Mouse (Mus musculus): ENCODE data around the gene Gm20422.

GRCm38 (mm10) chr8:69775149-69775534 lies 456 bp upstream of the Gm20422 start:
- TF ChIP-seq CTCF (IDR thresholded peaks at IDR 0.05; ENCODE audit: extremely low read depth, insufficient read depth, low read length) (no peak), POLR2A (IDR thresholded peaks at IDR 0.05; ENCODE audit: extremely low read depth, insufficient read depth, low read length) (no peak)
